Mouse (Mus musculus): ENCODE measurements at regions not wholly inside any gene's neighbourhood (a gene's known extent, or its start where the extent isn't known, plus 50 kb on each side); places are given as distances from the start of the nearest gene placed in this dataset.

DNA sequence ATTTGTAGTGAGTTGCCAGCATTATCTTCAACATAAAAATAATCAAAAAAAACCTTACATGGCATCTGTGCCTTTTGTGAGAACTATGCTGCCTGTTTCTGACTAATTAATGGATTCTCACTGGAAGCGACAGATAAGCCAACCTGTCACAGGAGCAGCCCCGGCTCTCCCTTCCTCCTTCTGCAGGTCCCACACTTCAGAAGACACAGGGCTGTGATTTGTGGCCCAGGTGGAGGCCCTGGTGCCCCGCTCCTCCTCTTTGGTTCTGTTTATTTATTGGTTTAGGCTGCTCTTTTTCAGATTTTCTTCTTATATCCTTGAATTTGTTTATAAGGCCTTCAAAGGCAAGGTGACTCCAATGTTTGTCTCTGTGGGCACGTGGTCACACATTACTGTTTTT lies 80.0 kb upstream of the Rasgrp1 start:
- Histone ChIP-seq H3K27ac (ENCODE audit: low read depth, low read length) (no peak overlapping the region), H3K4me2 (ENCODE audit: low read length) (no peak overlapping the region), H3K9me3 (replicated peaks; ENCODE audit: control insufficient read depth, low read length) (no peaks in the 10 kb centered on the region), H3K27me3 (replicated peaks; ENCODE audit: control insufficient read depth, insufficient read depth, low read length) (no peaks in the 10 kb centered on the region), H3K36me3 (ENCODE audit: control insufficient read depth, insufficient read depth, low read length) (no peaks in the 10 kb centered on the region), H3K4me1 (ENCODE audit: control insufficient read depth, insufficient read depth, low read length) (no peaks in the 10 kb centered on the region), H3K9ac (ENCODE audit: low read length) (no peak overlapping the region), H3K4me3 (ENCODE audit: low read depth, low read length) (no peak overlapping the region)
- WGBS, result 65% methylated on average over 4 of the region's 4 CpGs
- ATAC-seq, result no peak
- no peak for DNase-seq (ENCODE audit: low spot score)

DNA sequence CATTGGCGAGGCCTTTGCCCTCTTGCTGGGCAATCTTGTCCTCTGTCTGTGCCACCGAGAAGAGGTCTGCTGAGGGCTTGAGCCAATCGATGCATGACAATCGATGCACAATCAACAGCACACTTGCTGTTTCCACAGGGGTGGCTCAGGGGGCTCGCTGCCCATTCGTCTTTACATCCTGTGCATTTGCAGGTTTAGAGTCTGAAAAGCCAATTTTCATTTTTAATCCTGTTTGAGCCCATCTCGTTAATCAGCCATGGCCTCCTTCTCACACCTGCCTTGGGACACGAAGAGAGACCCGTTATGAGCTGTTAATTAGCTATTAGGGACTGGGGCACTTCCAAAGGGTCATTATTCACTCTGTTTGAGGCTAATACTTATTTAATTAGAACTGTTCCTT lies 86.4 kb upstream of the Rasgrp1 start:
- WGBS, result 4% methylated on average over 9 of the region's 9 CpGs
- Histone ChIP-seq H3K4me2 (ENCODE audit: low read length) (no peak overlapping the region), H3K27ac (ENCODE audit: low read depth, low read length) (peak overlapping the region; percentile 60; the same call in 1 of the 2 replicates), H3K27me3 (replicated peaks; ENCODE audit: control insufficient read depth, insufficient read depth, low read length) (no peaks in the 10 kb centered on the region), H3K9ac (ENCODE audit: low read length) (no peak overlapping the region), H3K9me3 (replicated peaks; ENCODE audit: control insufficient read depth, low read length) (no peaks in the 10 kb centered on the region), H3K4me3 (ENCODE audit: low read depth, low read length) (no peak overlapping the region), H3K36me3 (ENCODE audit: control insufficient read depth, insufficient read depth, low read length) (no peaks in the 10 kb centered on the region), H3K4me1 (ENCODE audit: control insufficient read depth, insufficient read depth, low read length) (peaks cover 9% of the 10 kb centered on the region)
- ATAC-seq, result peak; percentile 74
- peak; percentile 78 for DNase-seq (ENCODE audit: low spot score)

DNA sequence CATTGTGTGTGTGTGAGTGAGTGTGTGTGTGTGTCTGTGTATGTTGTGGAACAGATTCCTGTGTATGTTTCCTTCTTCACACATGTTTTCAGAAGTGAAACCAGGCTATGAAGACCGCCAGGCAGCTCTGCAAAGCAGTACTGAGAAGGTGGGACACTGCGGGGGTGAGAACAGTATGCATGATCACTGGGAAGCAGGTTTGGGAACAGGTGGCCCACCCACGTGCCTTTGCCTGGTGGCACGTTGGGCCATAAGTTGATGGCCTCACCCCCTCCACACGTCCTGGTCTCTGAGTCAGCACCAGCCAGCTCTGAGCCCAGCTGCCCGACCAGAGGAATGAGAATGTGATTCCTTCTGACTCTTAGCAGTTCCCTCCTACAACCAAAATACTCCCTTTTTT lies 89.2 kb upstream of the Rasgrp1 start:
- no peaks in the 10 kb centered on the region for H3K27me3 ChIP-seq (replicated peaks; ENCODE audit: control insufficient read depth, insufficient read depth, low read length)
- no peak overlapping the region for H3K27ac ChIP-seq (ENCODE audit: low read depth, low read length)
- no peak for ATAC-seq
- DNase-seq (ENCODE audit: low spot score), result no peak
- H3K4me2 ChIP-seq (ENCODE audit: low read length), result no peak overlapping the region
- H3K4me3 ChIP-seq (ENCODE audit: low read depth, low read length), result no peak overlapping the region
- H3K9ac ChIP-seq (ENCODE audit: low read length), result no peak overlapping the region
- peaks cover 9% of the 10 kb centered on the region for H3K4me1 ChIP-seq (ENCODE audit: control insufficient read depth, insufficient read depth, low read length)
- H3K9me3 ChIP-seq (replicated peaks; ENCODE audit: control insufficient read depth, low read length), result no peaks in the 10 kb centered on the region
- WGBS, result 74% methylated on average over 6 of the region's 6 CpGs
- H3K36me3 ChIP-seq (ENCODE audit: control insufficient read depth, insufficient read depth, low read length), result no peaks in the 10 kb centered on the region

DNA sequence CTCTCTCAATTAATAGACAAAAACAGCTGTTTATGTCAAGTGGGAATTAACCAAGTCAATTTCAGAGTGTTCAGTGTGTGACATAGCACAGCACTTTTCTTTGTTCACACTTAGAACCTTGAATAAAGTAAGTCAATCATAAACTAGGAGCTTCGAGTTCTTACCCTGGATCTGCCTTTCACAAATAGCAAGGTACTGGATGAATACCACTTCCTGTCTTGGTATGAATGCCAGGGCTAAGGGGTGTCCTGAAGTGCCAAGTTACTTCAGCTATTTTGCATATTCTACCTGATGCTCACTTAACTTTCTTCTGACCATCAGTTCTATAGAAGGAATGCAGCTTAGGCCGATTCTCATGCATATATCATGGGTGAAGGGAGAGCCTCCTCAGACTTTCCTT lies 90.1 kb upstream of the Rasgrp1 start:
- H3K4me1 ChIP-seq (ENCODE audit: control insufficient read depth, insufficient read depth, low read length), result peaks cover 9% of the 10 kb centered on the region
- no peak overlapping the region for H3K9ac ChIP-seq (ENCODE audit: low read length)
- no peaks in the 10 kb centered on the region for H3K9me3 ChIP-seq (replicated peaks; ENCODE audit: control insufficient read depth, low read length)
- WGBS, result 62% methylated on average over 2 of the region's 2 CpGs
- H3K27ac ChIP-seq (ENCODE audit: low read depth, low read length), result no peak overlapping the region
- H3K4me3 ChIP-seq (ENCODE audit: low read depth, low read length), result no peak overlapping the region
- no peak overlapping the region for H3K4me2 ChIP-seq (ENCODE audit: low read length)
- ATAC-seq, result no peak
- H3K27me3 ChIP-seq (replicated peaks; ENCODE audit: control insufficient read depth, insufficient read depth, low read length), result no peaks in the 10 kb centered on the region
- no peak for DNase-seq (ENCODE audit: low spot score)
- no peaks in the 10 kb centered on the region for H3K36me3 ChIP-seq (ENCODE audit: control insufficient read depth, insufficient read depth, low read length)

DNA sequence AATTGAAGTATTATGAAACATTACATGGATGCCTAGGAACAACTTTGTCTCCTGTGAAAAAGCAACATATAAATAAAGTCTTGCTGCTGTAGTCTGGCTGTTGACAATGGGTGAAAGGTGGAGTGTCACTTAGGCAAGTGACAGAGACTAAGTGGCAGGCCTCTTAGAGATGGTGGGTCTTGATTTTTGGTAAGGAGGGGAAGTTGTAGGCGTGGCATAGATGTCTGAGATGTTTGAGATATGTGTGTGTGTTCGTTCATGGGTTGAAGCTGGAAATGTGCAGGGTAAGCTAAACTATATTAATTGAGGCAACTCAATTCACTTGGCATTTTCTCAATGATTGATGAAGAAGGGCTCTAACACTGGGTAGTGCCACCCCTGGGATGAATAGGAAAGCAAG lies 90.7 kb upstream of the Rasgrp1 start:
- ATAC-seq, result no peak

DNA sequence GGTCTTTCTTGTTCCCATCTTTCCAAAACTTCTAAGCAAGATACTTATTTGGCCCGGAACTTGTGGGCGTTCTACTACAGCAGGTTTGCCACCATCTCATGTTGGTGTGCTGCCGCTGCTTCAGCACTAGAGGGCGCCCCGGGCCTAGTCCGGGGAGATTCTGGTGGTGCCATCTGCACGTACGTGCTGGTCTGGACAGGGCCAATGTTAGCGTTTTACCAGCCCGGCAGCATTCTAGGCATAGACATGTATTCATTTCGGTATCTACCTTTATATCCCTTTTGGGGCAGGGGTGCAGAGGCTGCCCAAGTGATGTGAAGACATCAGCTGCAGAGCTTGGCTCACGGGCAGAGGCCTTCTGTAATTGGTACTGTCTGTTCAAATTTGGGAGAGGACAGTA lies 95.3 kb upstream of the Rasgrp1 start:
- 87% methylated on average over 12 of the region's 12 CpGs for WGBS
- no peak for DNase-seq (ENCODE audit: low spot score)

More for the DNA sequence above, 90.7 kb upstream of the Rasgrp1 start:
- Histone ChIP-seq H3K36me3 (ENCODE audit: control insufficient read depth, insufficient read depth, low read length) (no peaks in the 10 kb centered on the region), H3K9me3 (replicated peaks; ENCODE audit: control insufficient read depth, low read length) (no peaks in the 10 kb centered on the region), H3K4me3 (ENCODE audit: low read depth, low read length) (no peak overlapping the region), H3K9ac (ENCODE audit: low read length) (no peak overlapping the region), H3K4me1 (ENCODE audit: control insufficient read depth, insufficient read depth, low read length) (peaks cover 9% of the 10 kb centered on the region), H3K27me3 (replicated peaks; ENCODE audit: control insufficient read depth, insufficient read depth, low read length) (no peaks in the 10 kb centered on the region), H3K27ac (ENCODE audit: low read depth, low read length) (no peak overlapping the region), H3K4me2 (ENCODE audit: low read length) (no peak overlapping the region)
- no peak for DNase-seq (ENCODE audit: low spot score)
- 85% methylated on average over 2 of the region's 2 CpGs for WGBS

DNA sequence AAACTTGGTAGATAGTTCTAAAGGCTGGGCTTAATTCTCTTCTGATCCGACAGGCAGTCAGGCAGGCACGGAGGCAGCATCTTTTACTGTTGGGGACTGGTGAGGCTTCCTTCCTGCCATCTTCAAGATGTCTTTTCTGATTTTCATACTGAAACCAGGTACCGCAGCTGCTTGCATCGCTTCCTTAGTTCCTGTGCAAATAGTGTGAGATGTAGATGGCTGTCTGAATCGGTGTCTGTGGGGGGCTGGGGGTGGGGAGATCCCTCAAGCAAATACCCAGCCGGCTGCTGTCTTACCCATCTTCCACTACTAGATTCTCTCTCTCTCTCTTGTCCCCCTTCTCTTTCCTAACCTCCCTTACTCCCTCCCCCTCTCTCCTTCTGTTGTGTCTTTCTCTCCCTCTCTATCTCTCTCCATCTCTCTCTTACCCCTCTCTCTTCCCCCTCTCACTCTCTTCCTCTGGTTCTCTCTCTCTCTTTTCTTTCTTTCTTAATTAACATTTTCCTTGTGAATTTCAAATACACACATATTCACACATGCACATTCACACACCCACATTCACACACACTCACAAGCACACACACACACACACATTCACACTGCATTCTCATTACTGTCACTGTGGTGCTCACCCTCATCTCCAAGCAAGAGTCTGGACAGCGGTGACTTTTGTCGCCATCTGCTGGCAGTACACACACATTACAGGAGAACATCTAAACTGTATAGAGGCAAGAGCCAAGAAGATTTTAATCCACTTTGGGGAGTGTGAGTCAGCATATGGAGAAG lies 96.0 kb upstream of the Rasgrp1 start:
- peak; percentile 88 for ATAC-seq
- H3K27ac ChIP-seq (ENCODE audit: low read depth, low read length), result peak overlapping the region; percentile 64
- H3K4me2 ChIP-seq (ENCODE audit: low read length), result no peak overlapping the region
- H3K4me3 ChIP-seq (ENCODE audit: low read depth, low read length), result no peak overlapping the region
- no peaks in the 10 kb centered on the region for H3K9me3 ChIP-seq (replicated peaks; ENCODE audit: control insufficient read depth, low read length)
- WGBS, result 59% methylated on average over 8 of the region's 8 CpGs
- peaks cover 5% of the 10 kb centered on the region; the same call in 1 of the 2 replicates for H3K4me1 ChIP-seq (ENCODE audit: control insufficient read depth, insufficient read depth, low read length)
- DNase-seq (ENCODE audit: low spot score), result peak; percentile 90
- H3K9ac ChIP-seq (ENCODE audit: low read length), result no peak overlapping the region
- no peaks in the 10 kb centered on the region for H3K27me3 ChIP-seq (replicated peaks; ENCODE audit: control insufficient read depth, insufficient read depth, low read length)
- no peaks in the 10 kb centered on the region for H3K36me3 ChIP-seq (ENCODE audit: control insufficient read depth, insufficient read depth, low read length)

More for the DNA sequence above, 95.3 kb upstream of the Rasgrp1 start:
- Histone ChIP-seq H3K27me3 (replicated peaks; ENCODE audit: control insufficient read depth, insufficient read depth, low read length) (no peaks in the 10 kb centered on the region), H3K4me1 (ENCODE audit: control insufficient read depth, insufficient read depth, low read length) (peaks cover 5% of the 10 kb centered on the region; the same call in 1 of the 2 replicates), H3K9ac (ENCODE audit: low read length) (no peak overlapping the region), H3K4me3 (ENCODE audit: low read depth, low read length) (no peak overlapping the region), H3K36me3 (ENCODE audit: control insufficient read depth, insufficient read depth, low read length) (no peaks in the 10 kb centered on the region), H3K27ac (ENCODE audit: low read depth, low read length) (0 out of 2 replicates have a peak overlapping the region, but pooled peaks have one; percentile 64), H3K9me3 (replicated peaks; ENCODE audit: control insufficient read depth, low read length) (no peaks in the 10 kb centered on the region), H3K4me2 (ENCODE audit: low read length) (no peak overlapping the region)
- ATAC-seq, result no peak

DNA sequence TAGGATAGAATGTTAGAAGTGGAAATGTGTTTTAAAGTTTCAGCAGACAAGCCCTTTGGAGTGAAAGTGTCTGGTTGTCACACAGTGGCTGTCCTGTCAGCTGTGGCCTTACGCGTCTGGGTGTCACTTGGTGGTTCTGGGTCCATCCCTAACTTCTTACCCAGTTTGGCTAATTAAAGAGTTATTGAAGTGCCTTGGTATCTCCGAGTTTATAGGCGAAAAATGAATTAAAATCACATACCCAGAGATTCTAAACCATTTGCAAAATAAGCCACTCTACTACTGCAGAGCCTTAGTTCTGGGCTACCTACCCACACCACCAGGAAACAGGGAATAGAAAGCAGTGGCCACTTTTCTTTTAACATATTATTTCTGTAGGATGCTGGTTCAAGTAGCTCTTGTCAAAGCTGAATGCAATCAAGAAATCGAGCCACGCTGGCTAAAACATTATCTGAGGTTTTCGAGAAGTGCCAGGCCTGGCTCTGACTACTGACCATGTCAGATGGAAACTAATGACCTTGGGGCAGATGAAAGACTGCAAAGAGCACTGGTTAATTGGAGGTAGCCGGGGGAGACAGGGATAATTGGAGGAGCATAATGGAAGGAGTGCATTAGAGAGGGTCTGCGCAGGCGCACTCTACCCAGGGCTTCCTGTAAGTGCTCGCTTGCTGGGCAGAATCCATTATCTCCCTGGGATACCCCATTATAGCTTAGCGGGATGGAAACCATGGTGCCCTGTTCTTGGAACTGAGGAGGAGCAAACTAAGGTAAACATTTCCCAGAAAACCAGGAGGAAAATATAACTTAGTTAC lies 96.8 kb upstream of the Rasgrp1 start:
- Histone ChIP-seq H3K9me3 (replicated peaks; ENCODE audit: control insufficient read depth, low read length) (no peaks in the 10 kb centered on the region), H3K9ac (ENCODE audit: low read length) (no peak overlapping the region), H3K36me3 (ENCODE audit: control insufficient read depth, insufficient read depth, low read length) (no peaks in the 10 kb centered on the region), H3K4me1 (ENCODE audit: control insufficient read depth, insufficient read depth, low read length) (peaks cover 5% of the 10 kb centered on the region; the same call in 1 of the 2 replicates), H3K27ac (ENCODE audit: low read depth, low read length) (peak overlapping the region; percentile 64; the same call in 1 of the 2 replicates), H3K4me3 (ENCODE audit: low read depth, low read length) (peak overlapping the region; percentile 1; the same call in 1 of the 2 replicates), H3K27me3 (replicated peaks; ENCODE audit: control insufficient read depth, insufficient read depth, low read length) (no peaks in the 10 kb centered on the region), H3K4me2 (ENCODE audit: low read length) (peak overlapping the region; percentile 39)
- ATAC-seq (peak; percentile 84), DNase-seq (ENCODE audit: low spot score) (peak; percentile 90)
- WGBS, result 26% methylated on average over 12 of the region's 12 CpGs
